Mouse (Mus musculus): ENCODE measurements around the gene Myt1l.

Gene Myt1l

GRCm38 (mm10) chr12:29953999-29954398 lies 425.8 kb downstream of the Myt1l start:
- in situ Hi-C loops (cut with MboI, MseI), result no loop called here

GRCm38 (mm10) chr12:29954464-29954863 lies 426.3 kb downstream of the Myt1l start:
- in situ Hi-C loops (cut with MboI, MseI), result no loop called here

GRCm38 (mm10) chr12:29956969-29957368 lies 428.8 kb downstream of the Myt1l start:
- in situ Hi-C loops (cut with MboI, MseI), result no loop called here

- in situ Hi-C loops (cut with MboI, MseI), result no loop called here
These were observed 430.5 kb downstream of the Myt1l start for GRCm38 (mm10) chr12:29958637-29959036.

- in situ Hi-C loops (cut with MboI, MseI), result no loop called here
These were observed 432.9 kb downstream of the Myt1l start for GRCm38 (mm10) chr12:29961041-29961440.

- in situ Hi-C loops (cut with MboI, MseI), result no loop called here
These were observed 436.8 kb downstream of the Myt1l start for GRCm38 (mm10) chr12:29965016-29965415.

GRCm38 (mm10) chr12:29971795-29972464 lies 443.7 kb downstream of the Myt1l start:
- in situ Hi-C loops (cut with MboI, MseI), result no loop called here

- in situ Hi-C loops (cut with MboI, MseI), result no loop called here
These were observed 444.3 kb downstream of the Myt1l start for GRCm38 (mm10) chr12:29972533-29972932.
